Mouse (Mus musculus) fat pad, adult 2 months (tissue): ENCODE results near the gene Ldhc.

Source experiments
- DNase-seq: peaks from one replicate; pipeline ENCODE4 v3.0.0-alpha.2; 2011; ENCODE audit warnings: low read depth, low spot score; ENCODE audit errors: extremely low read depth

Gene Ldhc

GRCm38 (mm10) chr7:46899343-46899742 lies 38.3 kb downstream of the Ldhc start:
- no peak for DNase-seq

GRCm38 (mm10) chr7:46911250-46911649 lies 50.2 kb downstream of the Ldhc start:
- no peak for DNase-seq

- no peak for DNase-seq
These were observed 55.4 kb downstream of the Ldhc start for GRCm38 (mm10) chr7:46916376-46916775.

DNA sequence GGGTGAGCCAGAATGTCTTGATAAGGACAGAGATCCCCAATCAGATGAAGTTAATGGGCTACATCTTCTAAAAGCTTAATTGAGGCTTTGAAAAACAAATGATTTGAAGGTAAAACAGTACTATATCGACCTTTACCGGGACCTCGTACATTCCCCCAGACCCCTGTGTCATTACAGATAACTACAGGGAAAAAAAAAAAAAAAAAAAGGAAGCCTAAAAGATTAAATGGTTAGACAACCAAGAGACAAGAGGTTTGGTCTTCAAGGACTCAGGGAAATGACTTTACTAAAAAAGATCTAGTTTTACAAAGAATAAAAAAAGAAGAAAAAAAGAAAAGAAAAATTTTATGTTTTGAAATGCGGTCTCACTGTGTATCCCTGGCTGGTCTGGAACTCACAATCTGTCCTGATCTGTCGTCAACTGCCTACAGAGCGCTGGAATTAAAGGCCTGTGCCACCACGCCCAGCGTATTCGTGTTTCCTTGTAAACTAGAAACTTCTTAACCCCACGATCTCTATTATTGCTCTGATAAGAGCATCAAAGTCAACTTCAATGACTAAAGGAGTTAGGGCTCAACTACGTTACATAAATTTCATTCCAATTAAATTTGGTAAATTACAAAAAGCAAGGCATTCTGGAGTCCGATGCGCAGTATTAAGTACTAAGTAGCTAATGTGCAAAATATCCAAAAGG lies 57.8 kb downstream of the Ldhc start:
- DNase-seq, result no peak

- DNase-seq, result no peak
These were observed 58.7 kb downstream of the Ldhc start, which contains the start of gene Tsg101 for GRCm38 (mm10) chr7:46919551-46920176. TSS of gene Tsg101 (minus strand) at chr7:46919969.

DNA sequence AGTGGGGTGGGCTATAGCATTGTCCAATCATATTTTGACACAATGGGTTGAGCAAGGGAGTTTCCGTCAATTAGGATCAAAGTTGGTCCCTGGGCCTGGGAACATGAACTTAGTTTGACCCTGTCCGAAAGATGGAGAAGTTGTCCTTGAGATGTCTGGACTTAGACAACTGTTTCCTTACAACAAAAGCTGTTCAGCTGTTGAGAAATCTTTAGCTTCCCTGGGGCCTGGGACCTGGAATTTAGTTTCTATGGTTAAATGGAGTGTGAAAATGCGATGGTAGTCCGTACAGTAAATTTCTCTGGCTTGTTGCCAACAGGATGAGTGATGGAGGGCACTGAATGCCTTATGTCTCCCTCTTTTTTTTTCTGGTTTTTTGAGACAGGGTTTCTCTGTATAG lies 61.1 kb downstream of the Ldhc start:
- DNase-seq, result no peak
